Mouse (Mus musculus): ENCODE results near the gene Tbce.

Tbce gene

GRCm38 (mm10) chr13:13965388-13965964, 74.0 kb downstream of the Tbce start:
- DNase-seq (ENCODE audit: low spot score), result no peak

GRCm38 (mm10) chr13:13961046-13961445, 78.4 kb downstream of the Tbce start:
- DNase-seq (ENCODE audit: low spot score), result no peak

GRCm38 (mm10) chr13:13960211-13960610, 79.2 kb downstream of the Tbce start:
- no peak for DNase-seq (ENCODE audit: low spot score)

GRCm38 (mm10) chr13:13956686-13957085, 82.8 kb downstream of the Tbce start:
- DNase-seq (ENCODE audit: low spot score), result no peak

GRCm38 (mm10) chr13:13954931-13955330, 84.5 kb downstream of the Tbce start:
- DNase-seq (ENCODE audit: low spot score), result peak; percentile 58

GRCm38 (mm10) chr13:13953874-13954832, 85.3 kb downstream of the Tbce start, which contains the start of gene B3galnt2:
Gene B3galnt2 (plus strand): TSS chr13:13954469.
- peak; percentile 99 for DNase-seq (ENCODE audit: low spot score)
